29 mouse cellular contexts compared by ENCODE assay signal in genomic region chr11:82109611-82110010, GRCm38 (mm10). TPM values are rescaled to one million over a fixed set of nuclear protein-coding genes. Genes with fewer than 3 reads are reported as not detected.
DNase-seq lines count a peak whose midpoint lies in the region; ATAC-seq and TF ChIP-seq lines count a peak whose summit lies in the region.
"Had no signal": no experiment of that assay in that cellular context is flagged by ENCODE, and none has a peak within 500 bp of the region (broad histone marks: within the 10 kb centered on the region; RNA-seq: fewer than 3 reads in every experiment).

No protein-coding gene starts in this region.

- no peak for TF ChIP-seq POLR2A in testis, adult 2 months (IDR thresholded peaks at IDR 0.05; ENCODE audit: control insufficient read depth, low read depth, low read length)

- H3K9ac ChIP-seq in embryonic facial prominence, embryonic 11.5 days (replicated peaks; ENCODE audit: low read length), result no peak overlapping the region
- H3K9ac ChIP-seq in hindbrain, embryonic 13.5 days, result no peak overlapping the region
- H3K9ac ChIP-seq: embryonic facial prominence, embryonic 13.5 days; forebrain, embryonic 13.5 days; forebrain, embryonic 15.5 days; forebrain, postnatal 0 days had no signal

- no peak for ATAC-seq in embryonic facial prominence, embryonic 11.5 days (replicated peaks; ENCODE audit: insufficient number of reproducible peaks, low FRiP score, low TSS enrichment, low read depth)
- ATAC-seq in megakaryocyte-erythroid progenitor cell, adult 5-6 weeks (replicated peaks; ENCODE audit: low FRiP score, low TSS enrichment, poor library complexity, severe bottlenecking), result no peak
- ATAC-seq in hindbrain, embryonic 13.5 days (ENCODE audit: low FRiP score), result no peak
- ATAC-seq: CD4-positive, CD25-positive, alpha-beta regulatory T cell, adult 4 months; forebrain, embryonic 13.5 days; forebrain, embryonic 15.5 days; forebrain, postnatal 0 days had no signal

- no peaks in the 10 kb centered on the region for H3K27me3 ChIP-seq in testis, adult 2 months (ENCODE audit: control insufficient read depth, insufficient read depth, low read length)
- no peaks in the 10 kb centered on the region for H3K27me3 ChIP-seq in embryonic facial prominence, embryonic 11.5 days (ENCODE audit: control insufficient read depth, insufficient read depth, low read length)
- no peaks in the 10 kb centered on the region for H3K27me3 ChIP-seq in hindbrain, embryonic 13.5 days
- H3K27me3 ChIP-seq: embryonic facial prominence, embryonic 13.5 days; forebrain, embryonic 13.5 days; forebrain, embryonic 15.5 days had no signal

- H3K36me3 ChIP-seq in testis, adult 2 months (ENCODE audit: control insufficient read depth, insufficient read depth, low read length), result no peaks in the 10 kb centered on the region
- no peaks in the 10 kb centered on the region for H3K36me3 ChIP-seq in embryonic facial prominence, embryonic 11.5 days (replicated peaks; ENCODE audit: control insufficient read depth, insufficient read depth, low read depth, low read length)
- no peaks in the 10 kb centered on the region for H3K36me3 ChIP-seq in hindbrain, embryonic 13.5 days
- H3K36me3 ChIP-seq: embryonic facial prominence, embryonic 13.5 days; forebrain, embryonic 15.5 days; G1E had no signal

- no peak for TF ChIP-seq CTCF in testis, adult 2 months (IDR thresholded peaks at IDR 0.05; ENCODE audit: control insufficient read depth, insufficient read depth, insufficient replicate concordance, low read depth, low read length)

- no peaks in the 10 kb centered on the region for H3K4me1 ChIP-seq in testis, adult 2 months (ENCODE audit: control insufficient read depth, insufficient read depth, low read length)
- no peaks in the 10 kb centered on the region for H3K4me1 ChIP-seq in embryonic facial prominence, embryonic 11.5 days (ENCODE audit: control insufficient read depth, insufficient read depth, low read length)
- H3K4me1 ChIP-seq in hindbrain, embryonic 13.5 days (replicated peaks), result no peaks in the 10 kb centered on the region
- H3K4me1 ChIP-seq: forebrain, embryonic 13.5 days; forebrain, embryonic 15.5 days had no signal

- DNase-seq in testis, postnatal 10 days (ENCODE audit: low spot score), result no peak
- peak; percentile 71 for DNase-seq in NIH3T3 (ENCODE audit: low read depth)
- peak; percentile 25 for DNase-seq in embryonic facial prominence, embryonic 11.5 days (ENCODE audit: low spot score)
- DNase-seq in ovary, postnatal 14 days (ENCODE audit: low spot score), result no peak
- DNase-seq: adrenal gland, adult 2 months; adrenal gland, postnatal 10 days; adrenal gland, postnatal 25 days; B cell, adult 2 months; cerebellum, adult 11 months; cerebellum, adult 18-20 months; cerebellum, adult 8-10 months; cerebellum, adult 9-11 months; cerebellum, postnatal 14 days; cerebellum, postnatal 36 days; embryo, embryonic 11 days; forebrain, postnatal 0 days had no signal

- H3K9me3 ChIP-seq in embryonic facial prominence, embryonic 11.5 days (replicated peaks; ENCODE audit: control insufficient read depth, low read length), result no peaks in the 10 kb centered on the region
- no peaks in the 10 kb centered on the region for H3K9me3 ChIP-seq in hindbrain, embryonic 13.5 days
- H3K9me3 ChIP-seq: embryonic facial prominence, embryonic 13.5 days; forebrain, embryonic 13.5 days; forebrain, embryonic 15.5 days had no signal

- no peak overlapping the region for H3K27ac ChIP-seq in testis, adult 2 months (ENCODE audit: control insufficient read depth, insufficient read depth, low read depth, low read length)
- no peak overlapping the region for H3K27ac ChIP-seq in embryonic facial prominence, embryonic 11.5 days (replicated peaks; ENCODE audit: low read depth, low read length)
- H3K27ac ChIP-seq in hindbrain, embryonic 13.5 days, result no peak overlapping the region
- H3K27ac ChIP-seq: embryonic facial prominence, embryonic 13.5 days; forebrain, embryonic 13.5 days; forebrain, embryonic 15.5 days had no signal

- H3K4me2 ChIP-seq in embryonic facial prominence, embryonic 11.5 days (ENCODE audit: low read depth, low read length), result no peak overlapping the region
- no peak overlapping the region for H3K4me2 ChIP-seq in hindbrain, embryonic 13.5 days
- H3K4me2 ChIP-seq: embryonic facial prominence, embryonic 13.5 days; forebrain, embryonic 13.5 days; forebrain, embryonic 15.5 days had no signal

- H3K4me3 ChIP-seq in testis, adult 2 months (ENCODE audit: control insufficient read depth, low read depth, low read length), result peak overlapping the region; percentile 48; the same call in 1 of the 2 replicates
- no peak overlapping the region for H3K4me3 ChIP-seq in embryonic facial prominence, embryonic 11.5 days (ENCODE audit: low read depth, low read length)
- H3K4me3 ChIP-seq in hindbrain, embryonic 13.5 days, result no peak overlapping the region
- H3K4me3 ChIP-seq: embryonic facial prominence, embryonic 13.5 days; forebrain, embryonic 13.5 days; forebrain, embryonic 15.5 days had no signal

RNA-seq across cellular contexts. Expression of gene Ccl8, which starts 5.4 kb away (rescaled TPM):
- polyA plus RNA-seq in testis, adult 2 months (2012; rRNA removed), result 1.1 and 2.5 TPM in 2 replicates
- polyA plus RNA-seq in embryonic facial prominence, embryonic 11.5 days (2014; fragmentation: Nextera tagmentation; extraction: Ambion mirVana), result not detected in 2 replicates
- not detected in 2 replicates for total RNA-seq in megakaryocyte-erythroid progenitor cell, adult 5-6 weeks (2014; fragmentation: Nextera tagmentation)
- total RNA-seq in megakaryocyte-erythroid progenitor cell, adult 5-6 weeks (2017), result not detected in 2 replicates
- polyA plus RNA-seq in hindbrain, embryonic 13.5 days (2015; fragmentation: Nextera tagmentation; extraction: Ambion mirVana), result not detected in 2 replicates
- total RNA-seq: adrenal gland, postnatal 10 days; adrenal gland, postnatal 25 days; adrenal gland, postnatal 4 days; CH12.LX; common myeloid progenitor, adult 5-6 weeks; forebrain, postnatal 0 days; G1E had no signal
- polyA plus RNA-seq: brain, embryonic 14.5 days; CD4-positive, CD25-positive, alpha-beta regulatory T cell, adult 4 months; embryonic facial prominence, embryonic 13.5 days; forebrain, embryonic 11.5 days; forebrain, embryonic 13.5 days; forebrain, embryonic 15.5 days; forebrain, postnatal 0 days; G1E had no signal

RNA-seq across cellular contexts. Expression of gene Ccl12, which starts 8.0 kb away (rescaled TPM):
- polyA plus RNA-seq in testis, adult 2 months (2012; rRNA removed), result 0.25 and 0.99 TPM in 2 replicates
- 0.50 and 0.88 TPM in 2 replicates for polyA plus RNA-seq in embryonic facial prominence, embryonic 11.5 days (2014; fragmentation: Nextera tagmentation; extraction: Ambion mirVana)
- not detected in 2 replicates for total RNA-seq in megakaryocyte-erythroid progenitor cell, adult 5-6 weeks (2014; fragmentation: Nextera tagmentation)
- total RNA-seq in megakaryocyte-erythroid progenitor cell, adult 5-6 weeks (2017), result not detected in 2 replicates
- 1.1 and 2.0 TPM in 2 replicates for polyA plus RNA-seq in hindbrain, embryonic 13.5 days (2015; fragmentation: Nextera tagmentation; extraction: Ambion mirVana)
- total RNA-seq: adrenal gland, adult 2 months; adrenal gland, postnatal 25 days; CH12.LX; common myeloid progenitor, adult 5-6 weeks; G1E had no signal
- polyA plus RNA-seq: CD4-positive, CD25-positive, alpha-beta regulatory T cell, adult 4 months; G1E had no signal

RNA-seq across cellular contexts. Expression of gene Ccl11, which starts 52.0 kb away (rescaled TPM):
- polyA plus RNA-seq in testis, adult 2 months (2012; rRNA removed), result 0.16 TPM in 1 of 2 replicates, not detected in the other
- not detected in 2 replicates for polyA plus RNA-seq in embryonic facial prominence, embryonic 11.5 days (2014; fragmentation: Nextera tagmentation; extraction: Ambion mirVana)
- total RNA-seq in megakaryocyte-erythroid progenitor cell, adult 5-6 weeks (2014; fragmentation: Nextera tagmentation), result not detected in 2 replicates
- not detected in 2 replicates for total RNA-seq in megakaryocyte-erythroid progenitor cell, adult 5-6 weeks (2017)
- 0.16 and 0.48 TPM in 2 replicates for polyA plus RNA-seq in hindbrain, embryonic 13.5 days (2015; fragmentation: Nextera tagmentation; extraction: Ambion mirVana)
- total RNA-seq: CH12.LX; common myeloid progenitor, adult 5-6 weeks; forebrain, postnatal 0 days; G1E had no signal
- polyA plus RNA-seq: CD4-positive, CD25-positive, alpha-beta regulatory T cell, adult 4 months; forebrain, embryonic 11.5 days; forebrain, embryonic 13.5 days; forebrain, embryonic 15.5 days; G1E had no signal

Comparison
In these comparisons a context has a peak if more than half of its experiments do, and no peak if none do; other contexts are left out.
1. DNase-seq: peak in NIH3T3 (single experiment) and embryonic facial prominence, embryonic 11.5 days (single experiment); none in testis, postnatal 10 days (single experiment) and ovary, postnatal 14 days (single experiment).